In genomic region chr17:79840254-79841238, GRCm38 (mm10) we compare ENCODE assay signal across 8 mouse cellular contexts. TPM values are rescaled to one million over a fixed set of nuclear protein-coding genes. Genes with fewer than 3 reads are reported as not detected.
DNase-seq lines count a peak whose midpoint lies in the region; ATAC-seq and TF ChIP-seq lines count a peak whose summit lies in the region.

No protein-coding gene starts in this region.

- no peak for TF ChIP-seq POLR2A in ES-Bruce4 (IDR thresholded peaks at IDR 0.05; ENCODE audit: insufficient read depth, low read length)

- H3K27ac ChIP-seq in ES-Bruce4 (ENCODE audit: insufficient read depth, low read length): no peak overlapping the region
- no peak overlapping the region for H3K27ac ChIP-seq in forebrain, embryonic 10.5 days
- no peak overlapping the region for H3K27ac ChIP-seq in hindbrain, embryonic 12.5 days

- H3K4me2 ChIP-seq in hindbrain, embryonic 12.5 days (replicated peaks): no peak overlapping the region

- H3K9ac ChIP-seq in ES-Bruce4 (ENCODE audit: low read depth, poor library complexity, severe bottlenecking): no peak overlapping the region
- H3K9ac ChIP-seq in hindbrain, embryonic 12.5 days: no peak overlapping the region

- TF ChIP-seq CTCF in ES-Bruce4 (IDR thresholded peaks at IDR 0.05; ENCODE audit: low read depth, low read length): peak; percentile 41

- peak; percentile 66 for ATAC-seq in hindbrain, embryonic 12.5 days (ENCODE audit: low FRiP score)
- no peak for ATAC-seq in monocyte, adult 5-6 weeks (replicated peaks; ENCODE audit: insufficient number of reproducible peaks, low FRiP score, low TSS enrichment, poor library complexity, severe bottlenecking)

- TF ChIP-seq EP300 in ES-Bruce4 (IDR thresholded peaks at IDR 0.05; ENCODE audit: insufficient read depth, low read depth, low read length): no peak

- H3K4me1 ChIP-seq in ES-Bruce4 (ENCODE audit: control insufficient read depth, insufficient read depth, low read length): no peaks in the 10 kb centered on the region
- no peaks in the 10 kb centered on the region for H3K4me1 ChIP-seq in forebrain, embryonic 10.5 days
- H3K4me1 ChIP-seq in hindbrain, embryonic 12.5 days: no peaks in the 10 kb centered on the region

- peak; percentile 80 for DNase-seq in adrenal gland, postnatal 10 days
- peak; percentile 53 for DNase-seq in forebrain, embryonic 10.5 days (ENCODE audit: extremely low spot score, low spot score)
- peak; percentile 28 to 71 for DNase-seq in layer of hippocampus, adult 8-10 months (ENCODE audit: low spot score in 2 of 2)
- DNase-seq in lung, postnatal 10 days: peak; percentile 85
- peak; percentile 57 for DNase-seq in right cerebral cortex, adult 18-20 months

- H3K36me3 ChIP-seq in ES-Bruce4 (ENCODE audit: control insufficient read depth, insufficient read depth, low read length, poor library complexity, severe bottlenecking): no peaks in the 10 kb centered on the region
- H3K36me3 ChIP-seq in forebrain, embryonic 10.5 days (replicated peaks): no peaks in the 10 kb centered on the region
- H3K36me3 ChIP-seq in hindbrain, embryonic 12.5 days: no peaks in the 10 kb centered on the region

- no peaks in the 10 kb centered on the region for H3K9me3 ChIP-seq in ES-Bruce4 (replicated peaks; ENCODE audit: control insufficient read depth, insufficient read depth, low read length, poor library complexity, severe bottlenecking)
- no peaks in the 10 kb centered on the region for H3K9me3 ChIP-seq in forebrain, embryonic 10.5 days
- no peaks in the 10 kb centered on the region for H3K9me3 ChIP-seq in hindbrain, embryonic 12.5 days (replicated peaks)

- no peak overlapping the region for H3K4me3 ChIP-seq in ES-Bruce4 (ENCODE audit: low read depth, low read length)
- H3K4me3 ChIP-seq in forebrain, embryonic 10.5 days: no peak overlapping the region
- H3K4me3 ChIP-seq in hindbrain, embryonic 12.5 days: no peak overlapping the region

- WGBS in forebrain, embryonic 10.5 days: 50% methylated on average over 7 of the region's 7 CpGs
- WGBS in hindbrain, embryonic 12.5 days: 46% methylated on average over 7 of the region's 7 CpGs

- no peaks in the 10 kb centered on the region for H3K27me3 ChIP-seq in ES-Bruce4 (ENCODE audit: control insufficient read depth, insufficient read depth, low read length, poor library complexity, severe bottlenecking)
- H3K27me3 ChIP-seq in forebrain, embryonic 10.5 days (ENCODE audit: poor library complexity, severe bottlenecking): peaks cover 11% of the 10 kb centered on the region; the same call in 1 of the 2 replicates
- H3K27me3 ChIP-seq in hindbrain, embryonic 12.5 days: peaks cover 8% of the 10 kb centered on the region

RNA-seq across cellular contexts. Expression of gene Atl2, which starts 55.4 kb away (rescaled TPM):
- polyA plus RNA-seq in ES-Bruce4 (2011; ENCODE audit: insufficient read depth, insufficient read length, low read depth, missing spikeins): 86.2 and 91.1 TPM in 2 replicates
- 10 to 100 TPM; 49.5 to 83.7 TPM for total RNA-seq in adrenal gland, postnatal 10 days (2021)
- 38.9 and 39.8 TPM in 2 replicates for polyA plus RNA-seq in forebrain, embryonic 10.5 days (2016; fragmentation: Nextera tagmentation; extraction: Ambion mirVana)
- 36.3 and 39.3 TPM in 2 replicates for polyA plus RNA-seq in hindbrain, embryonic 12.5 days (2016; fragmentation: Nextera tagmentation; extraction: Ambion mirVana)
- 10 to 100 TPM; 53.6 to 57.1 (median 55.0) TPM for total RNA-seq in layer of hippocampus, adult 8-10 months (2022)
- 52.6 to 69.1 TPM (median 61.7 TPM) in 3 replicates for total RNA-seq in monocyte, adult 5-6 weeks (2017)
